Mouse (Mus musculus) cerebellum, adult 2 months (tissue): ENCODE data around the gene Gimap7.

Source experiments
- CTCF ChIP-seq: fragments of 200-500 bp; IDR thresholded peaks from 2 replicates; pipeline ENCODE4 v1.5.1; 2011; ENCODE audit warnings: low read depth, mild to moderate bottlenecking, control low read depth, low read length, moderate library complexity, borderline replicate concordance; ENCODE audit not compliant: insufficient read depth
- POLR2A ChIP-seq: fragments of 200-500 bp; IDR thresholded peaks from 2 replicates; pipeline ENCODE4 v1.6.1; 2011; ENCODE audit warnings: low read length, control low read depth, borderline replicate concordance; ENCODE audit not compliant: insufficient read depth

- no peak for TF ChIP-seq CTCF
- TF ChIP-seq POLR2A = no peak
These were observed 12.3 kb upstream of the Gimap7 start for GRCm38 (mm10) chr6:48706130-48706529.
